Mouse (Mus musculus): ENCODE results near the gene Gm2663.

DNA sequence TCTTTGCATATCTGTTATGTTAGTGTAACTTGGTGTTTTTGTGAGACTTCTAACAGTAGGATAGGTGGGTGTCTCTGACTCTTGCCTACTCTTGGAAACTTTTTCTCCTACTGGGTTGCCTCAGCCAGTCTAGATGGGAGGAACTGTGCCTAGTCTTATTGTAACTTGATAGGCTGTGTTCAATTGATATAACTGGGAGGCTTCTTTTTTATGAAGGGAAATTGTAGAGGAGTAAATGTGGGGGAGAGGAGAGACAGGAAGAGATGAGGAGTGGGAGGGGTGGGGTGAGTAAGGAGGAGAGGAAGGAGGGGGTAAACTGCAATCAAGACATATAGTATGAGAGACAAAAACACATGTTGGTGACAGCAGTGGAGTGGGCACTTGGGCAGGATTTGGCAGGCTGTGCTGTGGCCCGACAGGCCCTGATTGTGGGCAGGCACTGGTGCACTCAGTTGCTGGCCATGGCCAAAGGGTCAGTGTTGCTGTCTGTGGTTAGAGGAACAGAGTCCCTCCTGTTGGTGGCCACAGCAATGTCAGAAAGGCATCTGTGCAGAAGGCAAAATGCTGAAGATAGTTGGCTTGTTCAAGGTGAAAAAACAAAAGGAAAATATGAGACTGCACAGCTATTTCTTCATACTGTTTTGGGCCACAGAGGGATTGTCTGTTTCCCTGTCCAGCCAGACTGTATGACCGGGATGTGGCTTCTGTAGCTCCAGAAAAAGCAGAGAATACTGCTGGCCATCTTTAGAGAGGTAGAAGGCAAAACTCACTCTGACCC is 26.8 kb upstream of the Gm2663 start:
- TF ChIP-seq CTCF (IDR thresholded peaks at IDR 0.05; ENCODE audit: extremely low read depth, insufficient read depth, low read length) (no peak), POLR2A (IDR thresholded peaks at IDR 0.05; ENCODE audit: extremely low read depth, insufficient read depth, low read length) (no peak)
